Mouse (Mus musculus) adrenal gland, postnatal 0 days (tissue): ENCODE measurements around the gene Ndufa8. TPM values are rescaled to one million over a fixed set of nuclear protein-coding genes. Genes with fewer than 3 reads are reported as not detected.

Experiments used
- polyA plus RNA-seq: library from polyadenylated mRNA; unstranded; fragments of >200 nt; fragmentation: Nextera tagmentation; extraction: Ambion mirVana; gene quantifications from 2 replicates; pipeline ENCODE4 v1.2.1, GENCODE M21; 2015

Gene Ndufa8
- 186 and 229 TPM in 2 replicates for polyA plus RNA-seq

DNA sequence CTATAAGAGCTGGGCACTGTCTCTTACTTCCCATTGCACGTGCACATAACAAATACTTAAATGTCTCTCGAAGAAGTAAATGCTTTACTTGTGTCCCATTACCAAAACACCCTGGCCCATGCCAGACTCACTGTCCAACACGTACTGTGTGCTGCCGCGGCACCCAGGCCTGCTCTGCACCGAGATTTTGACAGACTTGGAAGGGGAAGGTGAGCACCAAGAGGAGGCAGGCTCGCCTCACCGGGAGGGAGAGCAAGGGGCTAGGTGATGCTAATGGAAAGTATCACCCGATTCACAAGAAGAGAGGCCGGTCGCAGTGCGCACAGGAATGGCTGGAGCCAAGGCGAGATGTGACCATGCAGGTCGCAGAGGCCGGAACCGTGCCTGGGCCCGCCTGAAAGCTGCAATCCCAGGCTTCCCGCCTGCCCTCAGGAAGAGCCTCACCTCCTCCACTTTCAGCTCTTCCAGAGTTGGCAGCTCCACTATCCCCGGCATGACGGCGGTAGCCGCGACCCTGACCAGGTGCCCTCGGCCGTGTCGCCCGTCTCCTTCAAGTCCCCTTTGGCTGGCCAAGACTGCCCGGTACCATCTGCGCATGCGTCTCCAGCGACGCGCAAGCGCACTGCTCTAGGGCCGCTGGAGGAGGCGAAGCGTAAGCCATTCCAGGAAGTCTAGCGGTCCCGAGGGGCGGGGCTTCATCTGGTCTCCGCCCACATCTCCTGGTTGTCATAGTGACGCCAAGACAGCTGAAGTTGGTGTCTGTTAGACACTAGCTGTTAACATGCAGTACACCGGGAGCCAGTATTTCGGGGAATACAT is at the start of gene Ndufa8, which contains the start of gene Morn5:
Gene Ndufa8 (minus strand): TSS at position 659 of the 819 bp plus-strand sequence.
Gene Morn5 (plus strand): TSS at position 711 of the 819 bp plus-strand sequence.

Other genes with a start within 250 kb of the Ndufa8 start
- gene Ttll11, start 69.5 kb downstream of the Ndufa8 start, polyA plus RNA-seq, result 1.4 and 2.0 TPM in 2 replicates
- gene Morn5, start 52 bp upstream of the Ndufa8 start, polyA plus RNA-seq, result not detected in 2 replicates
- gene Lhx6, start 56.0 kb upstream of the Ndufa8 start, polyA plus RNA-seq, result 0.62 and 0.65 TPM in 2 replicates
- 16.9 and 26.2 TPM in 2 replicates for gene Mrrf, start 87.0 kb upstream of the Ndufa8 start, polyA plus RNA-seq
- gene Rbm18, start 87.4 kb upstream of the Ndufa8 start, polyA plus RNA-seq, result 46.0 and 49.0 TPM in 2 replicates
- gene Ptgs1, start 181.0 kb upstream of the Ndufa8 start, polyA plus RNA-seq, result 18.5 and 19.7 TPM in 2 replicates